Mouse (Mus musculus): ENCODE data around the gene Srpr.

GRCm38 (mm10) chr9:35161721-35162120 lies 38.3 kb upstream of the Srpr start:
- TF ChIP-seq POLR2A (IDR thresholded peaks at IDR 0.05; ENCODE audit: extremely low read depth, insufficient read depth, low read length) (no peak), CTCF (IDR thresholded peaks at IDR 0.05; ENCODE audit: extremely low read depth, insufficient read depth, low read length) (no peak)

All from cortical plate, adult 2 months (tissue).